Mouse (Mus musculus) midbrain, embryonic 12.5 days (tissue): ENCODE results near the gene Ikzf3. TPM values are rescaled to one million over a fixed set of nuclear protein-coding genes. Genes with fewer than 3 reads are reported as not detected.
A peak's percentile ranks its signal among the peaks of the same experiment; 100 is the strongest.

ENCODE experiments used
- ATAC-seq: fragments of 200-750 bp; cut with Nextera tagmentation; 2 replicates; pipeline ENCODE4 v1.8.0; 2017; ENCODE audit warnings: low read depth, moderate TSS enrichment, moderate library complexity; ENCODE audit not compliant: low FRiP score
- H3K27ac ChIP-seq: fragments of 300-500 bp; sonication (generic); replicated peaks from 2 replicates; pipeline ENCODE4 v1.5.1; 2016; ENCODE audit warnings: mild to moderate bottlenecking
- H3K27me3 ChIP-seq: fragments of 300-500 bp; sonication (generic); 2 replicates; pipeline ENCODE4 v1.6.1; 2016; ENCODE audit warnings: mild to moderate bottlenecking
- H3K36me3 ChIP-seq: fragments of 300-500 bp; sonication (generic); 2 replicates; pipeline ENCODE4 v1.6.1; 2016
- H3K4me1 ChIP-seq: fragments of 300-500 bp; sonication (generic); 2 replicates; pipeline ENCODE4 v1.6.1; 2016
- H3K4me2 ChIP-seq: fragments of 300-500 bp; sonication (generic); replicated peaks from 2 replicates; pipeline ENCODE4 v1.6.1; 2016; ENCODE audit warnings: mild to moderate bottlenecking, moderate library complexity
- H3K4me3 ChIP-seq: fragments of 300-500 bp; sonication (generic); 2 replicates; pipeline ENCODE4 v1.5.1; 2016; ENCODE audit warnings: mild to moderate bottlenecking
- H3K9ac ChIP-seq: fragments of 300-500 bp; sonication (generic); replicated peaks from 2 replicates; pipeline ENCODE4 v1.6.1; 2016; ENCODE audit warnings: mild to moderate bottlenecking, moderate library complexity
- H3K9me3 ChIP-seq: fragments of 300-500 bp; sonication (generic); 2 replicates; pipeline ENCODE4 v1.6.1; 2016; ENCODE audit warnings: mild to moderate bottlenecking
- WGBS: fragments of 180-500 bp; shearing (Covaris S2); methylation state at CpG from one replicate; pipeline ENCODE4 v1.1.7; 2016; 5-methylcytosine and 5-hydroxymethylcytosine counted together
- polyA plus RNA-seq: library from polyadenylated mRNA; unstranded; fragments of >200 nt; fragmentation: Nextera tagmentation; extraction: Ambion mirVana; gene quantifications from 2 replicates; pipeline ENCODE4 v1.2.1, GENCODE M21; 2016

Ikzf3 gene
- polyA plus RNA-seq, 1 experiment from 2014 or later = 0.27 TPM

GRCm38 (mm10) chr11:98448191-98448790, 97.5 kb downstream of the Ikzf3 start:
- H3K4me2 ChIP-seq = no peak overlapping the region
- ATAC-seq = no peak
- H3K4me1 ChIP-seq = peaks cover 14% of the 10 kb centered on the region; the same call in 1 of the 2 replicates
- no peak overlapping the region for H3K27ac ChIP-seq
- WGBS = 52% methylated on average over 10 of the region's 13 CpGs
- H3K9ac ChIP-seq = no peak overlapping the region
- no peak overlapping the region for H3K4me3 ChIP-seq
- H3K36me3 ChIP-seq = no peaks in the 10 kb centered on the region
- H3K27me3 ChIP-seq = peaks cover 64% of the 10 kb centered on the region
- H3K9me3 ChIP-seq = no peaks in the 10 kb centered on the region

- H3K9ac ChIP-seq = peak overlapping the region; percentile 24; the same call in 1 of the 2 replicates
Measured at GRCm38 (mm10) chr11:98447475-98447834, 98.4 kb downstream of the Ikzf3 start.

GRCm38 (mm10) chr11:98446562-98447474, 99.0 kb downstream of the Ikzf3 start:
- WGBS = 1% methylated on average over 31 of the region's 33 CpGs
- Histone ChIP-seq H3K4me2 (peak overlapping the region; percentile 23; the same call in 1 of the 2 replicates), H3K4me1 (peaks cover 14% of the 10 kb centered on the region; the same call in 1 of the 2 replicates), H3K4me3 (no peak overlapping the region), H3K27ac (no peak overlapping the region), H3K9ac (peak overlapping the region; percentile 24; the same call in 1 of the 2 replicates), H3K27me3 (peaks cover 57% of the 10 kb centered on the region), H3K9me3 (no peaks in the 10 kb centered on the region), H3K36me3 (no peaks in the 10 kb centered on the region)
- ATAC-seq = no peak

More at GRCm38 (mm10) chr11:98447475-98447834, 98.4 kb downstream of the Ikzf3 start:
- Histone ChIP-seq H3K4me3 (no peak overlapping the region), H3K27ac (no peak overlapping the region), H3K9me3 (no peaks in the 10 kb centered on the region), H3K27me3 (peaks cover 62% of the 10 kb centered on the region), H3K36me3 (no peaks in the 10 kb centered on the region), H3K4me1 (peaks cover 14% of the 10 kb centered on the region; the same call in 1 of the 2 replicates), H3K4me2 (peak overlapping the region; percentile 23; the same call in 1 of the 2 replicates)
- 19% methylated on average over 6 of the region's 7 CpGs for WGBS
- ATAC-seq = no peak

DNA sequence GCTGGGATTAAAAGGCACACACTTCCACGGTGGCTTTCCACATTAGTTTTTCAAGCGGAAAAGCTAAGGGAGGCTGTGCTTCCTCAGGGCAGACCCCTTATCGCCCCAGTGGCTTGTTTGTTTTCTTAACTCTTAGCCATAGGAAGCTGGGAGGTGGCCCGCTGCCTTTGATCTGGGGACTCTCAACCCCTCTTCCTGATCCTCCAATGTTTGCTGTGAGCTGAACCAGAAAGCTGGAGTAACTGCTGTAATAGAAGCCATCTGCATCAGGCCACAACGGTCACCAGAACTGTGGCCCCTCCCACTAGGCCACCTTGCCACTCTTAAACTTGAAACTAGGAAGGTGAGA, 99.6 kb downstream of the Ikzf3 start, which contains the start of gene Grb7:
Grb7 (plus strand) TSS at position 182 of the 349 bp plus-strand sequence.
- peak within 1 kb of the TSS; percentile 23; the same call in 1 of the 2 replicates for H3K4me2 ChIP-seq
- peak within 1 kb of the TSS; percentile 24; the same call in 1 of the 2 replicates for H3K9ac ChIP-seq
- H3K9me3 ChIP-seq = no peaks in the 10 kb centered on the region
- WGBS = 7% methylated on average over 5 of the region's 5 CpGs
- peaks cover 14% of the 10 kb centered on the region; the same call in 1 of the 2 replicates for H3K4me1 ChIP-seq
- H3K36me3 ChIP-seq = no peaks in the 10 kb centered on the region
- H3K4me3 ChIP-seq = no peak within 1 kb of the TSS
- no peak within 1 kb of the TSS for H3K27ac ChIP-seq
- H3K27me3 ChIP-seq = peaks cover 57% of the 10 kb centered on the region
- ATAC-seq = no peak

- Histone ChIP-seq H3K27me3 (peaks cover 57% of the 10 kb centered on the region), H3K4me1 (peaks cover 14% of the 10 kb centered on the region; the same call in 1 of the 2 replicates), H3K9ac (no peak overlapping the region), H3K9me3 (no peaks in the 10 kb centered on the region), H3K4me3 (no peak overlapping the region), H3K36me3 (no peaks in the 10 kb centered on the region), H3K4me2 (no peak overlapping the region), H3K27ac (no peak overlapping the region)
- 58% methylated on average over 4 of the region's 4 CpGs for WGBS
- no peak for ATAC-seq
Measured at GRCm38 (mm10) chr11:98445679-98446078, 100.2 kb downstream of the Ikzf3 start.

DNA sequence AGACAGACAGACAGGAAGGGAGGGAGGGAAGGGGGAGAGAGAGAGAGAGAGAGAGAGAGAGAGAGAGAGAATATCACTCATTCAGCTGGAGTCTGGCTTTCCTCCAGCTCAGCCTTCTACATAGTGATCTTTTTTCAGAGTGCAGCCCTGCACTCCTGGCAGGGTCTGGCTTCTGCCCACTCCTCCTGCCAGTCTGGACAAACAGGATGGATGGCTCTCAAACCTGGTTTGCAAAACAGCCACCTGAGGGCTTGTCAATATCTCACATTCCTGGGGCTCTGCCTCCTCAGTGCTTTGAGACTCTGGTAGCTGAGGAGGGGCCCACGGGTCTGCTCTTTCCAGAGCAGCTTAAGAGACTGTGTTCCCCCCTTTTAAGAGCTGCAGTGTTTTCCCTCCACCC, 100.6 kb downstream of the Ikzf3 start:
- Histone ChIP-seq H3K4me1 (peaks cover 14% of the 10 kb centered on the region; the same call in 1 of the 2 replicates), H3K4me3 (no peak overlapping the region), H3K9me3 (no peaks in the 10 kb centered on the region), H3K4me2 (no peak overlapping the region), H3K36me3 (no peaks in the 10 kb centered on the region), H3K27ac (no peak overlapping the region), H3K27me3 (peaks cover 54% of the 10 kb centered on the region), H3K9ac (no peak overlapping the region)
- no peak for ATAC-seq
- 50% methylated on average over 1 of the region's 1 CpGs for WGBS

DNA sequence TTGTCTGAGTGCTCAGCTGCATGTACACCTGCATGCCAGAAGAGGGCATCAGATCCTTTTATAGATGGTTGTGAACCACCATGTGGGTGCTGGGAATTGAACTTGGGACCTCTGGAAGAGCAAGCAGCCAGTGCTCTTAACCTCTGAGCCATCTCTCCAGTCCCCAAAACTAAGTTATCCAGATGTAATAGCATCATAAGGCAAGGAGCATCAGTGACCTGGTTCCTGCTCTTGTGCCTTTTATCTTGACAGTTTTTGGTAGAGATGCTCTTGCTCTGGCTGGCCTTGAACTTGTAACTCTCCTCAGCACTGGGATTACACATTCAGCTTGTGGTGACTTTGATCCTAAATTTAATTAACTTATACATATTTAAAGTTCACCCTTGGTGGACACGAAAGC, 102.1 kb downstream of the Ikzf3 start:
- Histone ChIP-seq H3K36me3 (no peaks in the 10 kb centered on the region), H3K4me1 (peaks cover 14% of the 10 kb centered on the region; the same call in 1 of the 2 replicates), H3K27ac (no peak overlapping the region), H3K9me3 (no peaks in the 10 kb centered on the region), H3K9ac (no peak overlapping the region), H3K4me2 (no peak overlapping the region), H3K4me3 (no peak overlapping the region), H3K27me3 (peaks cover 38% of the 10 kb centered on the region)
- 94% methylated on average over 1 of the region's 1 CpGs for WGBS
- ATAC-seq = no peak

DNA sequence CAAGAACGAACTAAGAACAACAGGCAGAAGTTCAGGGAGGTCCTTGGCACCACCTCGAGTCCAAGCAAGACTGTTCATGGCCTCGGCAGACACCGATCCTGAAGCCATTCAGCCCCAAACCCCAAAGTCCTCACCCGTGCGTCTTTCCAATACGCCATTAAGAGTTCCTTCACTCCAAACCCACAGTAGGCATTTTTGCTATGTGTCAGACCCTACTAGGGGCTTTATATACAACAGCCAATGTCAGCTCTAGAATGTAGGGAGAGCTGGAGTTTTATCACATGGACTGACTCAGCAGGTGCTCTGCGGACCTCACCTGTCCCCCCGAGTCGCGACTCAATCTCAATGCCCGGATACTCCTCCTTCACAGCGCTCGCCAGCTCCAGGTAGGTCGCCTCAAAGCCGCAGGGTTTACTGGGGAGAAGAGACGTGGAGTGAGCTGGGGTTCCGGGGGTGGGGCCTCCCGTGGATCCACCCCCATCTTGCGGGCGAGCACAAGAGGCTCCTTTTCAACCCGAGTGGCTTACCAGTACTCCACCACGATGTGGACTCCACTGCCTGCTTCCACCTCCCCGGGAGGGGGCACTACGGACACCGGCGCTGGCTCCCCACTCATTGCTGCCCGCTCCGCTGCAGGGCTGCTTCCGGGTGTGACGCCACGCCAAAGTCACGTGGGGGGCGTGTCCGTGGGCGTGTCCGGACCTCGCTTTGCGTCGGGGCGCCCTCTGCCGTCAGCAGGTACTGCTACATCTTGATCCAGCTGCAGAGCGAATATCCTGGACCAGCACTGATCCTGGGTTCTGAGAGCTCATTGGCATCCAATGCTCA, 107.3 kb downstream of the Ikzf3 start, which contains the start of gene Mien1:
Mien1 (minus strand) TSS at position 661 of the 828 bp plus-strand sequence.
- H3K27me3 ChIP-seq = no peaks in the 10 kb centered on the region
- peaks cover 8% of the 10 kb centered on the region for H3K4me1 ChIP-seq
- peaks cover 25% of the 10 kb centered on the region for H3K36me3 ChIP-seq
- ATAC-seq = peak; percentile 88
- H3K4me2 ChIP-seq = peak within 1 kb of the TSS; percentile 79
- no peaks in the 10 kb centered on the region for H3K9me3 ChIP-seq
- H3K9ac ChIP-seq = peak within 1 kb of the TSS; percentile 73
- 0 out of 2 replicates have a peak within 1 kb of the TSS, but pooled peaks have one; percentile 43 for H3K27ac ChIP-seq
- 3% methylated on average over 43 of the region's 43 CpGs for WGBS
- peak within 1 kb of the TSS; percentile 80 for H3K4me3 ChIP-seq

DNA sequence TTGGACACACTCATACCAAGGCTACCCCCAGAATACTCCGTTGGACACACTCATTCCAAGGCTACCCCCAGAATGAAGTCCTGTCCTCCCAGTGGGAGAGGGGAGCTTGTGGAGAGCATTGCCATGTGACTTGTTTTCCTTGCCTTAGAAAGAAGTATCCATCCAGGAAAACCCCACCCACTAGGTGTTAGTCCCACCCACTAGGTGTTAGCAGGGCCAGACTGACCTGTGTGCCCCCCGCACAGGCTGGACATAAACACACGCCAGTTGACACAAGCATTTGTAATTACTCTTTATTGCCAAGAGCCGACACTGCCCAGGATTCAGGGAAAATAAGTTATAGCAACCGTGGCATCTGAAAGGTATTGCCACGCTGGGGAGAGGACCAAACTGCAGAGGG, 108.4 kb downstream of the Ikzf3 start:
- Histone ChIP-seq H3K9me3 (no peaks in the 10 kb centered on the region), H3K27ac (no peak overlapping the region), H3K4me2 (no peak overlapping the region), H3K9ac (no peak overlapping the region), H3K36me3 (peaks cover 31% of the 10 kb centered on the region), H3K4me1 (peaks cover 8% of the 10 kb centered on the region), H3K27me3 (no peaks in the 10 kb centered on the region), H3K4me3 (no peak overlapping the region)
- WGBS = 91% methylated on average over 6 of the region's 6 CpGs
- ATAC-seq = no peak

GRCm38 (mm10) chr11:98435723-98436122, 110.1 kb downstream of the Ikzf3 start:
- Histone ChIP-seq H3K27ac (no peak overlapping the region), H3K27me3 (no peaks in the 10 kb centered on the region), H3K9me3 (no peaks in the 10 kb centered on the region), H3K4me1 (peaks cover 8% of the 10 kb centered on the region), H3K4me2 (no peak overlapping the region), H3K9ac (no peak overlapping the region), H3K36me3 (peaks cover 31% of the 10 kb centered on the region), H3K4me3 (no peak overlapping the region)
- WGBS = 91% methylated on average over 9 of the region's 9 CpGs
- ATAC-seq = no peak

- Histone ChIP-seq H3K27me3 (no peaks in the 10 kb centered on the region), H3K9me3 (no peaks in the 10 kb centered on the region), H3K4me2 (no peak overlapping the region), H3K4me1 (no peaks in the 10 kb centered on the region), H3K9ac (no peak overlapping the region), H3K36me3 (peaks cover 39% of the 10 kb centered on the region), H3K27ac (no peak overlapping the region), H3K4me3 (no peak overlapping the region)
- 87% methylated on average over 9 of the region's 9 CpGs for WGBS
- ATAC-seq = no peak
Measured at GRCm38 (mm10) chr11:98431743-98432502, 113.9 kb downstream of the Ikzf3 start.
